ENCODE assay signal across 9 mouse cellular contexts in the genomic region with DNA sequence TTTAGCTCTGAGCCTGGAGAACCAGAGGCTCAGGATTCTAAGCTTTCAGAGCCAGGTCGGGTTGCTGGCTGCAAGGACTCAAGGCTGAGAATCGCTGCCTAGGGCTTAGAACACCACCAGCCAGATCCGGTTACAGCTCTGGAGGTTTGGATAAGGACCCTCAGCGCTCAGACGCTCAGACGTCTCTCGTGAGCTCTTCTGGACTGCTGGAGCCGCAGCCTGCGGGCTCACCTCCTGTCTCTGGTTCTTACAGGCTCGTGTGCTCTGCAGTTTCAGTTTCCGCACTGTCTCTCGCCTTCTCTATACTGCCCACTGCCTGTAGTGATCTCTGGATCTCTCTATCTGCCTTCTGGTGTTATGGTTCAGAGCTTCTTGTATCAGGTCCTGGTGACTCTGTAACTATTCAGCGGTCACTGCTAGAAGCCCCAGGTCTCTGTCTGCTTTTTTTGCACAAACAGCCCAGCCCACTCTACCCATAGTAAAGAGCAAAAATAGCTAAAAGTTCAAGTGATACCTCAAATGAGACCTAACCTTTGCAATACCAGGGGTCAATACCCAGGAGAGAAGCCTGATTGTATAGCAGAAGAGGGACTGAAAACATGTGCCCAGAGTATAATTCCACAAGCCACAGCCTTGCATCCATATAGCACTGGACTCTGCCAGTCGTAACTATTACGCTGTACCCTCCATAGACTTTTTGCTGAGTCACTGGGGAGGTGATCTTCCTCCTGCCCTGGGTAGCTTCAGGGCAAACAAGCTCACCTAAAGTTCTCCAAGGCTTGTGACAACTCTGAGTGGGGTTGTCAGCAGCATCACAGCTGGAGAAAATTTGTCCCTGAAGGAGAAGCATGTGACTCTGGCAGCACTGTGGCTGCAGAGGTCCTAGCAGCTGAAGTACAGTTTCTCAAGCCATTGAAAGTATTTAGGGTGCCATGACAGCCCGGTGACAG. TPM values are rescaled to one million over a fixed set of nuclear protein-coding genes. Genes with fewer than 3 reads are reported as not detected.
A peak's percentile ranks its signal among the peaks of the same experiment; 100 is the strongest.
DNase-seq lines count a peak whose midpoint lies in the region; ATAC-seq lines count a peak whose summit lies in the region.
"Had no signal": no experiment of that assay in that cellular context is flagged by ENCODE, and none has a peak within 500 bp of the region (broad histone marks: within the 10 kb centered on the region; RNA-seq: fewer than 3 reads in every experiment).

No protein-coding gene starts in this region.

- peak; percentile 57 to 70 for ATAC-seq in hematopoietic stem cell, adult 5-6 weeks (replicated peaks in 1 of 2; ENCODE audit: insufficient read depth in 1 of 2, low FRiP score in 2 of 2, low TSS enrichment in 1 of 2, low read depth in 1 of 2, poor library complexity in 2 of 2, severe bottlenecking in 2 of 2)
- ATAC-seq in midbrain, embryonic 13.5 days, result no peak

- H3K36me3 ChIP-seq in midbrain, embryonic 13.5 days, result no peaks in the 10 kb centered on the region
- H3K36me3 ChIP-seq: G1E had no signal

- peak; percentile 96 for DNase-seq in heart, adult 11 months
- DNase-seq in heart, postnatal 14 days, result no peak
- DNase-seq in ZHBTc4 (ENCODE audit: low read depth, low spot score), result peak; percentile 39
- DNase-seq in right cerebral cortex, adult 18-20 months, result no peak
- DNase-seq in B cell, adult 2 months, result no peak
- no peak for DNase-seq in left cerebral cortex, postnatal 25 days (ENCODE audit: low spot score in 2 of 2)

- H3K4me1 ChIP-seq in midbrain, embryonic 13.5 days (replicated peaks), result peaks cover 35% of the 10 kb centered on the region

- H3K9ac ChIP-seq in midbrain, embryonic 13.5 days (replicated peaks), result no peak overlapping the region

- H3K4me2 ChIP-seq in midbrain, embryonic 13.5 days (replicated peaks), result 0 out of 2 replicates have a peak overlapping the region, but pooled peaks have one; percentile 0

- H3K9me3 ChIP-seq in midbrain, embryonic 13.5 days, result no peaks in the 10 kb centered on the region
- H3K9me3 ChIP-seq: G1E had no signal

- no peak overlapping the region for H3K4me3 ChIP-seq in midbrain, embryonic 13.5 days (replicated peaks)

- no peaks in the 10 kb centered on the region for H3K27me3 ChIP-seq in midbrain, embryonic 13.5 days

- intact Hi-C loops in heart, postnatal 14 days (cut with DNase I), result loop anchor here (5.0 kb wide), 1 partner anchor 73 kb away; no protein-coding TSS in a partner anchor
- intact Hi-C loops in left cerebral cortex, postnatal 25 days (cut with DNase I), result no loop called here

- 38% methylated on average over 16 of the region's 16 CpGs for WGBS in midbrain, embryonic 13.5 days

- H3K27ac ChIP-seq in midbrain, embryonic 13.5 days, result no peak overlapping the region

RNA-seq across cellular contexts. Expression of a gene that starts 56.4 kb away (rescaled TPM):
- total RNA-seq in heart, postnatal 14 days (2021), result 100 to 1,000 TPM; 222 to 238 TPM
- 1.9 and 11.2 TPM in 2 replicates for total RNA-seq in hematopoietic stem cell, adult 5-6 weeks (2017)
- 55.8 and 67.7 TPM in 2 replicates for polyA plus RNA-seq in midbrain, embryonic 13.5 days (2015; fragmentation: Nextera tagmentation; extraction: Ambion mirVana)
- total RNA-seq in left cerebral cortex, postnatal 25 days (2021), result 10 to 100 TPM; 73.8 to 81.8 TPM
- polyA plus RNA-seq: G1E had no signal

Comparison
In these comparisons a context has a peak if more than half of its experiments do, and no peak if none do; other contexts are left out.
1. DNase-seq: peak in heart, adult 11 months (single experiment) and ZHBTc4 (single experiment); none in heart, postnatal 14 days (0 of 2), right cerebral cortex, adult 18-20 months (single experiment), B cell, adult 2 months (0 of 2) and left cerebral cortex, postnatal 25 days (0 of 2).